Mouse (Mus musculus) hindbrain, embryonic 11.5 days (tissue): ENCODE data around the gene Sipa1l3. TPM values are rescaled to one million over a fixed set of nuclear protein-coding genes. Genes with fewer than 3 reads are reported as not detected.

Source experiments
- ATAC-seq: fragments of 200-750 bp; cut with Nextera tagmentation; 2 replicates; pipeline ENCODE4 v1.8.0; 2017; ENCODE audit warnings: mild to moderate bottlenecking, moderate TSS enrichment, moderate library complexity; ENCODE audit not compliant: low FRiP score
- DNase-seq: peaks from one replicate; pipeline ENCODE4 v3.0.0-alpha.2; 2015; ENCODE audit warnings: low spot score
- H3K27ac ChIP-seq: fragments of 300-500 bp; sonication (generic); 2 replicates; pipeline ENCODE4 v1.5.1; 2014; ENCODE audit warnings: mild to moderate bottlenecking, low read depth, low read length
- H3K27me3 ChIP-seq: fragments of 300-500 bp; sonication (generic); 2 replicates; pipeline ENCODE4 v1.6.1; 2014; ENCODE audit warnings: mild to moderate bottlenecking, low read length, moderate library complexity, mixed read lengths; ENCODE audit not compliant: control insufficient read depth, insufficient read depth
- H3K36me3 ChIP-seq: fragments of 300-500 bp; sonication (generic); 2 replicates; pipeline ENCODE4 v1.6.1; 2014; ENCODE audit warnings: mild to moderate bottlenecking, low read length, moderate library complexity, mixed read lengths; ENCODE audit not compliant: control insufficient read depth, insufficient read depth
- H3K4me1 ChIP-seq: fragments of 300-500 bp; sonication (generic); replicated peaks from 2 replicates; pipeline ENCODE4 v1.6.1; 2014; ENCODE audit warnings: low read length, mixed read lengths; ENCODE audit not compliant: control insufficient read depth, insufficient read depth
- H3K4me2 ChIP-seq: fragments of 300-500 bp; sonication (generic); replicated peaks from 2 replicates; pipeline ENCODE4 v1.6.1; 2014; ENCODE audit warnings: mild to moderate bottlenecking, low read depth, low read length
- H3K4me3 ChIP-seq: fragments of 300-500 bp; sonication (generic); 2 replicates; pipeline ENCODE4 v1.5.1; 2014; ENCODE audit warnings: low read depth, low read length
- H3K9ac ChIP-seq: fragments of 300-500 bp; sonication (generic); 2 replicates; pipeline ENCODE4 v1.6.1; 2014; ENCODE audit warnings: low read depth, low read length
- H3K9me3 ChIP-seq: fragments of 300-500 bp; sonication (generic); 2 replicates; pipeline ENCODE4 v1.6.1; 2016; ENCODE audit warnings: low read length; ENCODE audit not compliant: control insufficient read depth
- WGBS: fragments of 180-500 bp; shearing (Covaris S2); extraction: QIAGEN DNeasy Blood & Tissue Kit; methylation state at CpG from one replicate; pipeline ENCODE4 v1.1.7; 2014; 5-methylcytosine and 5-hydroxymethylcytosine counted together
- polyA plus RNA-seq: library from polyadenylated mRNA; unstranded; fragments of >200 nt; fragmentation: Nextera tagmentation; extraction: Ambion mirVana; gene quantifications from 2 replicates; pipeline ENCODE4 v1.2.1, GENCODE M21; 2014

Sipa1l3 gene
- polyA plus RNA-seq, 1 experiment from 2014 or later = 11.2 TPM

DNA sequence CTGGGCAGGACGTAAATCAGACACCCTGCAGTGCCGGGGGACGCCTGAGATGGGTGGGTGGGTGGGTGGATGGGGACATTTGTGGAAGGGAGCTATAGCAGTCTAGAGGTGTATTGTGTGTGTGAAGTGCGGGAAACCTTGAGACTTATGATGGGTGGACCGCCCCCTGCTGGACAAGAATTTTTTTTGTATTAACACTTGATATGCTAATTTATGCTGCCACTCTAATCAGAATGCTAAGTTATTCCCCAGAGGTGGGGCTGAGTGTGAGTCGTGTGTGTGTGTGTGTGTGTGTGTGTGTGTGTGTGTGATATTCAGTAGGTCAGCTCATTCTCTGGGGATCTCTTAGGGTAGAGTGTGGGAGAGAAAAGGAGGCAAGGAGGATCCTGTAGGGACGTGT is 211.8 kb downstream of the Sipa1l3 start:
- ATAC-seq (peak; percentile 10; the same call in 1 of the 2 replicates), DNase-seq (peak; percentile 88)
- Histone ChIP-seq H3K9me3 (no peaks in the 10 kb centered on the region), H3K27ac (peak overlapping the region; percentile 89), H3K4me3 (no peak overlapping the region), H3K4me2 (peak overlapping the region; percentile 92; the same call in 1 of the 2 replicates), H3K36me3 (peaks cover 6% of the 10 kb centered on the region), H3K27me3 (no peaks in the 10 kb centered on the region), H3K4me1 (peaks cover 26% of the 10 kb centered on the region), H3K9ac (no peak overlapping the region; the same call in 1 of the 2 replicates)
- whole genome bisulfite sequencing = 17% methylated on average over 7 of the region's 7 CpGs

DNA sequence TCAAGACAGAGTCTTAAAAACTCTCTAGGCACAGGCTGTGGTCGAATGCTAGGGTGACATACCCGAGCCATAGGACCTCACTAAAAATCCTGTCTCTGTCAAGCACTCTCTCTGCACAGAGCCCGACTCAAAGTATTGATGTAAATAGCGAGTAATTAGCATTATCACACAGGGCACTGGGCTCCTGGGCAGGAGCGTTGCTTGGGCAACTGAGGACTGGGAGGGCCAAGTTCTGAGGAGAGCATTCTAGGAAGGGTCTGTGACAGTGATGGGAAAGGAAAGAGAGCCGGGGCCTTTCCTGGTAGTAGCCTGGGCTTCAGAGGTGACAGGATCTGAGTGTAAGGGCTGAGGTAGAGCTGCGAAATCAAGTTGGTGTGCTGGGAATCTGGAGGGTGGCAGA is 212.3 kb downstream of the Sipa1l3 start:
- WGBS = 30% methylated on average over 7 of the region's 7 CpGs

DNA sequence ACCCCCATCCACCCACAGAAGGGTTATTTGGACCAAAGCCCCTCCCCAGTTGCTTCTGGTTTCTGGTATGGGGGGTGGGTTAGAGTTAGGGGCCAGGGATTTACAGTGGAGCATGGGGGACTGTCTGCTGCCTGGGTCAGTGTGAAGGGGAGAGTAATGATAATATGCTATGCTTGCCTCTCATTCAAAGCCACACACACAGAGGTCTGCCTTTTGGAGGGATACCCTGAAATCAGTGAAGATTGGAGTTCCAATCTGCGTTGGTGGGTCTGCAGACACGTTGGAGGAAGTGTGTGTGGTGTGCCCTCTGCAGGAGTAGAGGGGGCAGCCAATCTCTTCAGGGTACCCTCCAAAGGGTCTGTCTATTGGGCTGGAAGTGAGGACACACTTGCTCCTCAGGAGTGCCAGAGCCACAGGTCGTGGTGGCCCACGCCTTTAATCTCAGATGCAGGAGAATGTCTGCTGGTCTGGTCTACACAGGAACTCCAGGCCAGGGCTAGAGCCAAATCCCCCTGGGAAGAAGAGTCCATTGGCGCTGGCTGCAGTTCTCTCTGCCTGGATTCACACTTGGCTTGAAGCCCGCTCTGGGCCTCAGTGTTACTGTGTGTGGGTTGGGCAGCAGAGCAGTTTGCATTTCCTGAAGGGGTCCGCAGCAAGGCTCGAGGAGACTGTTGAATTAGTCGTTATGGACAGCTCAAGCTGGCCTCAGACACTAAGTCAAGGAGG is 213.0 kb downstream of the Sipa1l3 start:
- H3K4me1 ChIP-seq = peaks cover 26% of the 10 kb centered on the region
- H3K4me3 ChIP-seq = peak overlapping the region; percentile 72
- WGBS = 16% methylated on average over 9 of the region's 9 CpGs
- no peak for ATAC-seq
- peak overlapping the region; percentile 89 for H3K27ac ChIP-seq
- H3K27me3 ChIP-seq = no peaks in the 10 kb centered on the region
- H3K36me3 ChIP-seq = no peaks in the 10 kb centered on the region
- H3K9ac ChIP-seq = peak overlapping the region; percentile 75
- H3K9me3 ChIP-seq = no peaks in the 10 kb centered on the region
- DNase-seq = peak; percentile 29
- peak overlapping the region; percentile 92 for H3K4me2 ChIP-seq

More for the DNA sequence above, 212.3 kb downstream of the Sipa1l3 start:
- H3K4me1 ChIP-seq = peaks cover 26% of the 10 kb centered on the region
- H3K9me3 ChIP-seq = no peaks in the 10 kb centered on the region
- DNase-seq (no peak), ATAC-seq (no peak; the same call in 1 of the 2 replicates)
- H3K9ac ChIP-seq = peak overlapping the region; percentile 75; the same call in 1 of the 2 replicates
- H3K4me2 ChIP-seq = peak overlapping the region; percentile 92
- peaks cover under 1% of the 10 kb centered on the region for H3K36me3 ChIP-seq
- H3K27me3 ChIP-seq = no peaks in the 10 kb centered on the region
- H3K4me3 ChIP-seq = no peak overlapping the region; the same call in 1 of the 2 replicates
- peak overlapping the region; percentile 89 for H3K27ac ChIP-seq

DNA sequence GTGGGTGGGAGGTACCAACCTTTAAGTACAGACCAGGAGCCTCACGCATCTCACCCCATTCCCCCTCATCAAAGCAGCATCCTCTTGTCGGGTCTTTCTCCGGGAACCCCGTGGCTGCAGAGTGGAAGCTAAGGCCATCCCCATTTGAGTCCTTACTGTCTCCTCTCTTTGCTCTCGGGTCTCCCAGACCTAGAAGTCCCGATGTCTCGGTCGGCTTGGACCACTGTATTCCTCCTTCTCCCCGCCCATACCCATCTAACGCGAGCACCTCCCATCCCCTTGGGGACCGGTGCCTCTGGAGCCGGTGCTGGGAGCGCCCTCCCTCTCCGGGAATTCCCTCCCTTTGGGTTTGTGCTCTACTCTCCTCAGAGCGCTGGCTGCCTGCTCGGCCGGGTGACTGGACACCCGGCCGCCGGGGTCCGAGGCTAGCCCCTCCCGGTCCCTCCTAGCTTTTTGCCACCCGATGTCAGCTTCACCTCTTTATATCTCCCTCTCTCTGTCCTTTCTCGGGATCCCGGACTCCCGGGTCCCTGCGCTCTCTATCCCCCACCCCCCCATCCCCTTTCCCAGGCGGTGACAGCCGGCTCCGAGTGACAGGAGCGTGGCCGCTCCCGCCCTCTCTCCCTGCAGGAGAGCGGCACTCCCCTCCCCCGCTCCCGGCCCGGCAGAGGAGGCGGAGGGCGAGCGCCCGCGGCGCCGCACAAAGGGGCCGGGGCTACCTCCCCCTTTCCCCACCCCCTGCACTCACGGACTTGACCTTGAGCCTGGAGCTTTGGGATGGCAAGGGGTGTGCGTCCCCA is 213.8 kb downstream of the Sipa1l3 start:
- Histone ChIP-seq H3K27me3 (no peaks in the 10 kb centered on the region), H3K9me3 (no peaks in the 10 kb centered on the region), H3K36me3 (no peaks in the 10 kb centered on the region), H3K4me1 (peaks cover 26% of the 10 kb centered on the region), H3K4me2 (peak overlapping the region; percentile 92), H3K4me3 (peak overlapping the region; percentile 72), H3K9ac (peak overlapping the region; percentile 75), H3K27ac (peak overlapping the region; percentile 89)
- peak; percentile 80 for DNase-seq
- WGBS = under 1% methylated on average over 36 of the region's 48 CpGs
- ATAC-seq = peak; percentile 20; the same call in 1 of the 2 replicates

DNA sequence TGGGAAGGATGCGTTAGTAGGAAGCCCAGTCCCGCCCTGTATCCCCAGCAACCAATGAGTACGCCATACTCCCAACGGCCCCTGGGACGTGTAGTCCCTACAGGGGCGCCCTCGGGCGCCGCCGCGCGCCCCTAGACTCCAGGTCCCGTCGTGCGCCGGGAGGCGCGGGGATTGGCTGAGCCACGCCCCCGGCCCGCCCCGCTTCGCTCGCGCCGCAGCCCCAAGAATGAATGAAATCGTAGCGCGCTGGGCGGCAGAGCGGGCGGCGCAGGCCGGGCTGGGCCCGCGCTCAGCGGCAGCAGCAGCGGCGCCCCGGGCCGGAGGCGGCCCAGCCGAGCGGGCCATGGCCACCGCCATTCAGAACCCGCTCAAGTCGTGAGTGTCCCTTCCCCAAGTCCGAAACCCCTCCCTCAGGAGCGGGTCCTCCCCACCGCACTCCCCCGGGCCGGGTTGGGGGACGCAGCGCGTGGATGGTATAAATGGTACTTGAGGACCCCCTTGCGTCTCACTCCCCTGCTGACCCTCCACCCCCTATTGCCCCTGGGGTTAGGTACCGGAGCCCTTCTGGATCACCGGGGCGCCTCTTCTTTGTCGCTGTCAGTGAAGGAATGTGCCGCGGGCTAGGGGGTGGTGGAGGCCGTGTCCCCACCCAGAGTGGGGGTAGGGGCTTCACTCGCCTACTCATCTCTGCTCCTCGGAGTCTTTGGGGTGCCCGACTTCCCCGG is 214.5 kb downstream of the Sipa1l3 start, which contains the start of gene Dpf1:
Dpf1 (plus strand) TSS at position 214 of the 725 bp plus-strand sequence.
- Histone ChIP-seq H3K4me3 (peak within 1 kb of the TSS; percentile 72), H3K36me3 (no peaks in the 10 kb centered on the region), H3K4me2 (peak within 1 kb of the TSS; percentile 92), H3K9me3 (no peaks in the 10 kb centered on the region), H3K27me3 (no peaks in the 10 kb centered on the region), H3K27ac (peak within 1 kb of the TSS; percentile 89), H3K4me1 (peaks cover 21% of the 10 kb centered on the region), H3K9ac (peak within 1 kb of the TSS; percentile 75)
- ATAC-seq = peak; percentile 82
- WGBS = 1% methylated on average over 48 of the region's 67 CpGs
- peak; percentile 90 for DNase-seq

DNA sequence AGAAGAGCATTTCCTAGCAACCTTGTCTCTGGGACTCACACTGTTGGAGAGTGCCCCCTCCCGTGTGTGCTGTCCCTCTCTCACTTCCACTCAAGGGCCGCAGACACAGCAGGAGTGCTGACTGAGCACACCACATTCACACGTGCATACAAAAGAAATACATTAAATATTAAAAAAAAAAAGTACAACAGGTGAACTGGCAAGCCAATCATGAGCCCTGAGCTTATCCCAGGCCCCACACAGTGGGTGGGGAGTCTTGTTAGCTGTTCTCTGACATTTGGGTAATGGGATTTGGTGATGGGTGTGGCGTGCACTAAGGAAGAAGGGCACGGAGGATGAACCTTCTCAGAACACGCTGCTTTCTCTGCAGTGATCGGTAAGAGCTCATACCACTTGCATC is 215.8 kb downstream of the Sipa1l3 start:
- no peaks in the 10 kb centered on the region for H3K9me3 ChIP-seq
- H3K27me3 ChIP-seq = no peaks in the 10 kb centered on the region
- ATAC-seq (no peak), DNase-seq (no peak)
- H3K4me1 ChIP-seq = peaks cover 15% of the 10 kb centered on the region
- H3K9ac ChIP-seq = no peak overlapping the region
- no peaks in the 10 kb centered on the region for H3K36me3 ChIP-seq
- no peak overlapping the region for H3K27ac ChIP-seq
- no peak overlapping the region for H3K4me2 ChIP-seq
- 67% methylated on average over 7 of the region's 7 CpGs for WGBS
- no peak overlapping the region for H3K4me3 ChIP-seq

DNA sequence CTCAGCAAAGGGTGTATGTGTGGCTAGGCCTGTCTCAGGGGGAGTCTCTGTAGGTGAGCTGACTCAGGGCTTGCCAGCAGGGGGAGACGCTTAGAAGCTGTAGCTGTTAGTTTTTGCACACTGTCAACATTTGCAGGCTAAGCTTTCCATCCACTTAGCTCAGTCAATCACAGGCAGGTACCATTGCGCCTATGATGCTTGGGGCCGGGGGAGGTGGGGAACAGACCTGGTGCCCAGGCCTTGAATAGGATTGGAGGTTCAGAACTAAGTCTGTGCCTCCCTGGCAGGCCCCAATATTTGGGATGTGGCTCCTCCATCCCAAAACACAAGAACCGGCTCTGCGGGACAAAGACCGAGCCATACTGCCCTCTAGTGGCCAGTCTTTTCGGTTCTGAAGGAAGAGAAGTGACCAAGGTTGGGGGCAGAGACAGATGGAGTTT is 217.3 kb downstream of the Sipa1l3 start:
- Histone ChIP-seq H3K9ac (no peak overlapping the region), H3K4me3 (no peak overlapping the region), H3K27me3 (no peaks in the 10 kb centered on the region), H3K4me2 (no peak overlapping the region), H3K9me3 (no peaks in the 10 kb centered on the region), H3K4me1 (peaks cover 10% of the 10 kb centered on the region), H3K36me3 (no peaks in the 10 kb centered on the region), H3K27ac (no peak overlapping the region)
- DNase-seq = peak; percentile 91
- WGBS = 2% methylated on average over 7 of the region's 7 CpGs
- ATAC-seq = no peak

DNA sequence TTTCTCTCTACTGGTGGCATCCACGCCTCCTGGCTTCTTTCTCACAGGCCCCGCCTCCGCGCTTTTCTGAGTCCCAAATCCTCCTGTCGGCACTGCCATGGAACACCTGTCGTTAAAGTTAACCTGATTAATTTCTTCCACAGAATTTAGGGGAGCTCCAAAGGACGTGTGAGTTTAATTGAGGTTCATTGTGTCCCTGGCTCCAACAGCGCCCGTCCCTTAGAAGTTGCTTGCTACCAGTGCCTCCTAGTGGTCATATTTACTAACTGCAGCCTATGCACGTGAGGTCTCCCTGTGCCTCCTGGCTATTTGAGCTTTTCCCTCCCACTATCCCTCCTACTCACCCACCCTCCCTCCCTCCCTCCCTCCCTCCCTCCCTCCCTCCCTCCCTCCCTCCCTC is 221.4 kb downstream of the Sipa1l3 start:
- Histone ChIP-seq H3K27ac (no peak overlapping the region), H3K9ac (no peak overlapping the region), H3K9me3 (no peaks in the 10 kb centered on the region), H3K4me1 (peaks cover 17% of the 10 kb centered on the region), H3K36me3 (no peaks in the 10 kb centered on the region), H3K27me3 (no peaks in the 10 kb centered on the region), H3K4me2 (no peak overlapping the region), H3K4me3 (no peak overlapping the region)
- DNase-seq = peak; percentile 85
- ATAC-seq = no peak
- WGBS = 11% methylated on average over 10 of the region's 10 CpGs
